Mouse (Mus musculus): ENCODE measurements around the gene Syt9. TPM values are rescaled to one million over a fixed set of nuclear protein-coding genes. Genes with fewer than 3 reads are reported as not detected.

Gene Syt9
- total RNA-seq (2021) (not detected), polyA plus RNA-seq (2012; rRNA removed) (0.09 TPM in 1 of 2 replicates, not detected in the other)
- long read RNA-seq, result 0 reads

DNA sequence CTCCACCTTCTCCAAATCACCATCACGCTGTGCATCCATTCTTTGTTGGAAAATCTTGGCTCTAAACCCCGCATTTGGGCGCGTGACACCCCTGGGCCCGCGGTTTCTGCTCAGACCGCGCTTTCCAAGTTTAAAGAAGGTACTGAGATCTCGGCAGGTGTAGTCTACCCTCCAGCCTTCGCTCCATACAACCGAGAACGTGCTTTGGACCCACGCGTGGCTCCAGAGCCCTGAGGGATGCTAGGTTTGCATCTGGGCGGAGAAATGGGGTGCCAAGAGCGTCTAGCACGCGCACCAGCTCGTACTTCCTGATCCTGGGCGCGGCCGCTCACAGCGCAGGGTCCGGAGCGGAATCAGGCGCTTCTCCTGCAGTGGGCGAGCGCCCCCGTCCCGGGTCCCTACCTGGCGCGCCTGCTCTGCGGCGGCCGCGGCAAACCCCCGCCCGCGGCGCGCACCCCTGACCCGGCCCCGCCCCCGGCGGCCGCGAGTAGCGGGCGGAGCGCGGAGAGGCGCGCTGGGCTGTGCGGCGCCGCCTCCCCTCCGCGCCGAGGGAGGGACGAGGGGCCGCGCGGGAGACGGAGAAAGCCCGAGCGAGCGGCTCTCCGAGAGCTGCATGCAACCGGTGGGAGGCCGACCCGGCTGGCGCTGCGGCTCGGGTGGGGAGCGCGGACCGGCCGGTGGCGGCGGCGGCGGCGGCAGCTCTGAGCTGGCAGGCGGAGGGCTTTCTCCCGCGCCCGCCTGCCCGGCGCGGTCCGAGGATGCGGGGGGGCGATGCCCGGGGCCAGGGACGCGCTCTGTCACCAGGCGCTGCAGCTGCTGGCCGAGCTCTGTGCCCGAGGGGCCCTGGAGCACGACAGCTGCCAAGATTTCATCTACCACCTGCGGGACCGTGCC is at the start of gene Syt9:
Gene Syt9 (plus strand): TSS at position 497 of the 894 bp plus-strand sequence.
- Histone ChIP-seq H3K4me3 (peak within 1 kb of the TSS; percentile 47), H3K27me3 (ENCODE audit: control insufficient read depth, insufficient read depth, low read length) (peaks cover 13% of the 10 kb centered on the region), H3K4me1 (ENCODE audit: control insufficient read depth, insufficient read depth, low read length) (no peaks in the 10 kb centered on the region), H3K36me3 (ENCODE audit: control insufficient read depth, insufficient read depth, low read length) (no peaks in the 10 kb centered on the region), H3K79me2 (replicated peaks; ENCODE audit: control insufficient read depth, insufficient read depth, low read length) (no peaks in the 10 kb centered on the region), H3K27ac (no peak within 1 kb of the TSS), H3K9ac (ENCODE audit: low read depth, low read length) (no peak within 1 kb of the TSS)
- WGBS, result under 1% methylated on average over 93 of the region's 102 CpGs
- DNase-seq, result peak; percentile 31 to 51
- TF ChIP-seq CTCF (IDR thresholded peaks at IDR 0.05) (no peak), EP300 (IDR thresholded peaks at IDR 0.05; ENCODE audit: insufficient read depth, low read depth, low read length) (no peak), POLR2A (IDR thresholded peaks at IDR 0.05; ENCODE audit: insufficient read depth, low read depth, low read length) (no peak)
- intact Hi-C loops (cut with DNase I), result no loop called here

- Histone ChIP-seq H3K9ac (ENCODE audit: low read depth, low read length) (no peak overlapping the region), H3K4me1 (ENCODE audit: control insufficient read depth, insufficient read depth, low read length) (no peaks in the 10 kb centered on the region), H3K27ac (no peak overlapping the region), H3K4me3 (no peak overlapping the region), H3K27me3 (ENCODE audit: control insufficient read depth, insufficient read depth, low read length) (no peaks in the 10 kb centered on the region), H3K79me2 (replicated peaks; ENCODE audit: control insufficient read depth, insufficient read depth, low read length) (no peaks in the 10 kb centered on the region), H3K36me3 (ENCODE audit: control insufficient read depth, insufficient read depth, low read length) (no peaks in the 10 kb centered on the region)
- no peak for TF ChIP-seq CTCF (IDR thresholded peaks at IDR 0.05)
- no peak for TF ChIP-seq POLR2A (IDR thresholded peaks at IDR 0.05; ENCODE audit: insufficient read depth, low read depth, low read length)
- TF ChIP-seq EP300 (IDR thresholded peaks at IDR 0.05; ENCODE audit: insufficient read depth, low read depth, low read length), result no peak
- 75% methylated on average over 5 of the region's 5 CpGs for WGBS
- no peak for DNase-seq
- intact Hi-C loops (cut with DNase I), result no loop called here
These were observed 31.5 kb upstream of the Syt9 start for GRCm38 (mm10) chr7:107339013-107339412.

DNA sequence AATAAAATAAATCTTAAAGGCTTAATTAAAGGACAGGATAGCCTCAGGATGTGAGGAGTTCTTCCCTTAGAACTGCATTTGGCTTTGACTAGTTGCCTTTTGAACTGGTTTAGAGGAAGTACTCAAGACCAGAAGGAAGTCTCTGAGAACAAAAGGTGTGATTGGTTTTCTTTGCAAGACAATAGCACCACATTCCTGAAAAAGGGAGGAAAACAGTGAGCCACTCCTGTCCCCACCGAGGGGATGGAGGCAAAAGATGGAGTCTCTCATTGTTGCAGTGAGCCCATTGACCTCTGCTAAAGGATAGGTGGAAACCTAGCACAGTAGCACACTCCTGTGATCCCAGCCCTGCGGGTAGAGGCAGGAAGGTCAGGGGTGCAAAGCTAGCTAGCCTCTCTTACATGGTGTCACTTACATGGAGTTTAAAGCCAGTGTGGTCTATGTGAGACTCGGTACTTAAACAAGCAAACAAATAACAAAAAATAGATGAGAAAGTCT is 30.9 kb upstream of the Syt9 start:
- intact Hi-C loops (cut with DNase I), result no loop called here
- H3K4me3 ChIP-seq, result no peak overlapping the region
- no peak for DNase-seq
- H3K27me3 ChIP-seq (ENCODE audit: control insufficient read depth, insufficient read depth, low read length), result no peaks in the 10 kb centered on the region
- no peak overlapping the region for H3K9ac ChIP-seq (ENCODE audit: low read depth, low read length)
- no peak overlapping the region for H3K27ac ChIP-seq
- no peaks in the 10 kb centered on the region for H3K36me3 ChIP-seq (ENCODE audit: control insufficient read depth, insufficient read depth, low read length)
- H3K79me2 ChIP-seq (replicated peaks; ENCODE audit: control insufficient read depth, insufficient read depth, low read length), result no peaks in the 10 kb centered on the region
- H3K4me1 ChIP-seq (ENCODE audit: control insufficient read depth, insufficient read depth, low read length), result no peaks in the 10 kb centered on the region
- WGBS, result 55% methylated on average over 3 of the region's 3 CpGs
- TF ChIP-seq CTCF (IDR thresholded peaks at IDR 0.05) (no peak), EP300 (IDR thresholded peaks at IDR 0.05; ENCODE audit: insufficient read depth, low read depth, low read length) (no peak), POLR2A (IDR thresholded peaks at IDR 0.05; ENCODE audit: insufficient read depth, low read depth, low read length) (no peak)

GRCm38 (mm10) chr7:107340221-107340620 is 30.3 kb upstream of the Syt9 start:
- Histone ChIP-seq H3K36me3 (ENCODE audit: control insufficient read depth, insufficient read depth, low read length) (no peaks in the 10 kb centered on the region), H3K27ac (no peak overlapping the region), H3K4me1 (ENCODE audit: control insufficient read depth, insufficient read depth, low read length) (no peaks in the 10 kb centered on the region), H3K9ac (ENCODE audit: low read depth, low read length) (no peak overlapping the region), H3K4me3 (no peak overlapping the region), H3K27me3 (ENCODE audit: control insufficient read depth, insufficient read depth, low read length) (no peaks in the 10 kb centered on the region), H3K79me2 (replicated peaks; ENCODE audit: control insufficient read depth, insufficient read depth, low read length) (no peaks in the 10 kb centered on the region)
- WGBS, result 18% methylated on average over 1 of the region's 1 CpGs
- no peak for DNase-seq
- no peak for TF ChIP-seq POLR2A (IDR thresholded peaks at IDR 0.05; ENCODE audit: insufficient read depth, low read depth, low read length)
- intact Hi-C loops (cut with DNase I), result no loop called here

DNA sequence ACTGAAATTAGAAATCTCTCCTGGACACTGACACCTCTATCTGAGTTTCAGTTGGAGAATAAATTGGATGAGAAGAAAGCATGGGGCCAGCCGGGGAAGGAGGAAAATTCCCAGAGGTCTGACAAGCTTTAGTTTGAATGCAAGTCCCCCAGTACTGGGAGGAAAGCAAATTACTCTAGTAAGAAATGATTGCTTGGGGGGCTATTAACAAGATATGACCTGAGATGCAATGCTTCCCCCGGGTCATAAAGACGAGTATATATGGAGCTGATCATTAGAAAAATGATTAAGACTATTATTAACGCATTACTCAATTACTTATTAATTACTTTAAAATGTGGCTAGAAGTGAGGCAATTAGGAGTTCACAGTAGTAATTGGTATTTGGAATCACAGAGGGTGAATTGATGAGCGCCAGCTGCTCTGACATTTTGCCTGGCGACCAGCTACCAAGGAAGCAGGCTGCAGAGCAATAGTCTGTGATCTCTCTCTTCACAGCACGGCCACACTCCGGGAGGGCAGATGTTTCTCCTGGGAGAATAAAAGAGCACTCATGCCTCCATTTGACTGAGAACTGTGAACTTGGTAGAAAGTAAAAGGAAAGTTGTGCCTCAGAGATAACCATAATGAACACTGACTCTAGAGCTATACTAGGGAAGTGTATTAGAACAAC is 28.9 kb upstream of the Syt9 start:
- 60% methylated on average over 8 of the region's 8 CpGs for WGBS
- TF ChIP-seq POLR2A (IDR thresholded peaks at IDR 0.05; ENCODE audit: insufficient read depth, low read depth, low read length) (no peak), CTCF (IDR thresholded peaks at IDR 0.05) (no peak), EP300 (IDR thresholded peaks at IDR 0.05; ENCODE audit: insufficient read depth, low read depth, low read length) (no peak)
- Histone ChIP-seq H3K36me3 (ENCODE audit: control insufficient read depth, insufficient read depth, low read length) (no peaks in the 10 kb centered on the region), H3K27ac (no peak overlapping the region), H3K27me3 (ENCODE audit: control insufficient read depth, insufficient read depth, low read length) (no peaks in the 10 kb centered on the region), H3K4me1 (ENCODE audit: control insufficient read depth, insufficient read depth, low read length) (no peaks in the 10 kb centered on the region), H3K9ac (ENCODE audit: low read depth, low read length) (no peak overlapping the region), H3K4me3 (no peak overlapping the region), H3K79me2 (replicated peaks; ENCODE audit: control insufficient read depth, insufficient read depth, low read length) (no peaks in the 10 kb centered on the region)
- DNase-seq, result no peak
- intact Hi-C loops (cut with DNase I), result no loop called here

DNA sequence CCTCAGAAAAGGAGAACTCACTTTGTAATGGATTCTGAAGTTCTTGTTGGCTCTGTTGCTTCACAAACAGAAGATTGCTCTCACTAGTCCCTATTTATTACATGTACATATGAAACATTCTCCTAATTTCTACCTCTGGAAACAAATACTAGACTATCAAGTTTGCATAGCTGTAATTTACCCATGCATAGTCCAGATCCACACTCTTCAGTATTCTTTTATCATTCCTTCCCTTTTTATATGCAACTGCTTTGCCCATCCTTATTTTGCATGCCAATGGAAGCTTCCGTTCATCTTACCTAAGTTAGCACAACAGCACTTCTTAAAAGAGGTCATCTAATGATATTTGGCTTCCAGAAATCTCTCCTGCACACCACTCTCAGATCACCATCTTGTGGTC is 21.3 kb upstream of the Syt9 start:
- Histone ChIP-seq H3K79me2 (replicated peaks; ENCODE audit: control insufficient read depth, insufficient read depth, low read length) (no peaks in the 10 kb centered on the region), H3K9ac (ENCODE audit: low read depth, low read length) (no peak overlapping the region), H3K27ac (no peak overlapping the region), H3K4me1 (ENCODE audit: control insufficient read depth, insufficient read depth, low read length) (no peaks in the 10 kb centered on the region), H3K36me3 (ENCODE audit: control insufficient read depth, insufficient read depth, low read length) (no peaks in the 10 kb centered on the region), H3K27me3 (ENCODE audit: control insufficient read depth, insufficient read depth, low read length) (no peaks in the 10 kb centered on the region), H3K4me3 (no peak overlapping the region)
- 82% methylated on average over 1 of the region's 1 CpGs for WGBS
- TF ChIP-seq POLR2A (IDR thresholded peaks at IDR 0.05; ENCODE audit: insufficient read depth, low read depth, low read length) (no peak), CTCF (IDR thresholded peaks at IDR 0.05) (no peak), EP300 (IDR thresholded peaks at IDR 0.05; ENCODE audit: insufficient read depth, low read depth, low read length) (no peak)
- no peak for DNase-seq
- intact Hi-C loops (cut with DNase I), result no loop called here

Data from heart, adult 2 months (tissue).